Comparison of ENCODE assay signal across 8 mouse cellular contexts in genomic region chr3:26153036-26153741, GRCm38 (mm10).
DNase-seq lines count a peak whose midpoint lies in the region; ATAC-seq and TF ChIP-seq lines count a peak whose summit lies in the region.

No protein-coding gene starts in this region.

- no peak for DNase-seq in kidney, adult 8-10 months
- DNase-seq in cerebellum, adult 2 months = peak in 1 of 2 experiments; percentile 46
- DNase-seq in forebrain, postnatal 0 days = peak; percentile 71
- DNase-seq in kidney, postnatal 0 days (ENCODE audit: low spot score) = peak; percentile 10
- DNase-seq in testis, postnatal 10 days (ENCODE audit: low spot score) = peak; percentile 50

- no peaks in the 10 kb centered on the region for H3K4me1 ChIP-seq in kidney, embryonic 14.5 days (ENCODE audit: control insufficient read depth, insufficient read depth, low read length)
- H3K4me1 ChIP-seq in cerebellum, adult 2 months (ENCODE audit: control insufficient read depth, insufficient read depth, low read length) = peaks cover 2% of the 10 kb centered on the region; the same call in 1 of the 2 replicates
- no peaks in the 10 kb centered on the region for H3K4me1 ChIP-seq in forebrain, postnatal 0 days (ENCODE audit: insufficient read depth)
- H3K4me1 ChIP-seq in kidney, postnatal 0 days (replicated peaks; ENCODE audit: insufficient read depth, low read length) = no peaks in the 10 kb centered on the region
- H3K4me1 ChIP-seq in midbrain, embryonic 12.5 days = 0 out of 2 replicates have a peak, but pooled peaks cover 5% of the 10 kb centered on the region

- H3K27me3 ChIP-seq in kidney, embryonic 14.5 days (ENCODE audit: control insufficient read depth, insufficient read depth, low read length) = peaks cover 12% of the 10 kb centered on the region; the same call in 1 of the 2 replicates
- H3K27me3 ChIP-seq in cerebellum, adult 2 months (ENCODE audit: control insufficient read depth, insufficient read depth, low read length) = no peaks in the 10 kb centered on the region
- H3K27me3 ChIP-seq in forebrain, postnatal 0 days (ENCODE audit: insufficient read depth, low read length) = no peaks in the 10 kb centered on the region
- H3K27me3 ChIP-seq in kidney, postnatal 0 days (ENCODE audit: insufficient read depth, low read length) = no peaks in the 10 kb centered on the region
- H3K27me3 ChIP-seq in midbrain, embryonic 12.5 days = no peaks in the 10 kb centered on the region

- no peaks in the 10 kb centered on the region for H3K9me3 ChIP-seq in kidney, embryonic 14.5 days (ENCODE audit: control insufficient read depth, low read length)
- H3K9me3 ChIP-seq in forebrain, postnatal 0 days (ENCODE audit: low read length) = no peaks in the 10 kb centered on the region
- no peaks in the 10 kb centered on the region for H3K9me3 ChIP-seq in kidney, postnatal 0 days (replicated peaks; ENCODE audit: low read length)
- H3K9me3 ChIP-seq in midbrain, embryonic 12.5 days = no peaks in the 10 kb centered on the region

- ATAC-seq in kidney, embryonic 14.5 days (ENCODE audit: low FRiP score, low TSS enrichment) = 0 out of 2 replicates have a peak, but pooled peaks have one; percentile 20
- ATAC-seq in forebrain, postnatal 0 days = peak; percentile 66
- no peak for ATAC-seq in kidney, postnatal 0 days (replicated peaks; ENCODE audit: low FRiP score, low read depth)
- peak; percentile 66 for ATAC-seq in midbrain, embryonic 12.5 days (ENCODE audit: low FRiP score, low read depth)
- no peak for ATAC-seq in activated CD4-positive, CD25-positive, alpha-beta regulatory T cell, adult 4 months

- under 1% methylated on average over 31 of the region's 31 CpGs for WGBS in kidney, embryonic 14.5 days
- under 1% methylated on average over 31 of the region's 31 CpGs for WGBS in cerebellum, adult 2 months
- 2% methylated on average over 31 of the region's 31 CpGs for WGBS in forebrain, postnatal 0 days
- under 1% methylated on average over 31 of the region's 31 CpGs for WGBS in kidney, postnatal 0 days
- WGBS in midbrain, embryonic 12.5 days = under 1% methylated on average over 31 of the region's 31 CpGs

- H3K4me2 ChIP-seq in kidney, embryonic 14.5 days (replicated peaks; ENCODE audit: low read depth, low read length) = peak overlapping the region; percentile 60
- peak overlapping the region; percentile 61 for H3K4me2 ChIP-seq in forebrain, postnatal 0 days (ENCODE audit: low read depth)
- H3K4me2 ChIP-seq in kidney, postnatal 0 days (ENCODE audit: low read length) = peak overlapping the region; percentile 61
- H3K4me2 ChIP-seq in midbrain, embryonic 12.5 days (replicated peaks) = peak overlapping the region; percentile 71

- no peaks in the 10 kb centered on the region for H3K36me3 ChIP-seq in kidney, embryonic 14.5 days (ENCODE audit: control insufficient read depth, insufficient read depth, low read length)
- H3K36me3 ChIP-seq in forebrain, postnatal 0 days (ENCODE audit: insufficient read depth) = no peaks in the 10 kb centered on the region
- H3K36me3 ChIP-seq in kidney, postnatal 0 days (ENCODE audit: insufficient read depth, low read length) = no peaks in the 10 kb centered on the region
- no peaks in the 10 kb centered on the region for H3K36me3 ChIP-seq in midbrain, embryonic 12.5 days

- peak overlapping the region; percentile 9; the same call in 1 of the 2 replicates for H3K9ac ChIP-seq in kidney, embryonic 14.5 days (ENCODE audit: low read depth, low read length)
- H3K9ac ChIP-seq in forebrain, postnatal 0 days = peak overlapping the region; percentile 66
- H3K9ac ChIP-seq in kidney, postnatal 0 days (ENCODE audit: low read depth, low read length) = peak overlapping the region; percentile 31; the same call in 1 of the 2 replicates
- peak overlapping the region; percentile 57 for H3K9ac ChIP-seq in midbrain, embryonic 12.5 days (replicated peaks)

- no peak for TF ChIP-seq POLR2A in cerebellum, adult 2 months (IDR thresholded peaks at IDR 0.05; ENCODE audit: borderline replicate concordance, insufficient read depth, low read length)

- TF ChIP-seq CTCF in cerebellum, adult 2 months (IDR thresholded peaks at IDR 0.05; ENCODE audit: borderline replicate concordance, insufficient read depth, low read depth, low read length) = no peak
- no peak for TF ChIP-seq CTCF in forebrain, postnatal 0 days (IDR thresholded peaks at IDR 0.05; ENCODE audit: low read depth)
- no peak for TF ChIP-seq CTCF in kidney, postnatal 0 days (IDR thresholded peaks at IDR 0.05; ENCODE audit: low read depth)

- H3K27ac ChIP-seq in kidney, embryonic 14.5 days (ENCODE audit: low read depth, low read length) = no peak overlapping the region
- peak overlapping the region; percentile 81 for H3K27ac ChIP-seq in cerebellum, adult 2 months (ENCODE audit: insufficient read depth, low read length)
- peak overlapping the region; percentile 77 for H3K27ac ChIP-seq in forebrain, postnatal 0 days (ENCODE audit: low read depth, low read length)
- no peak overlapping the region for H3K27ac ChIP-seq in kidney, postnatal 0 days
- H3K27ac ChIP-seq in midbrain, embryonic 12.5 days (replicated peaks) = peak overlapping the region; percentile 20; the same call in 1 of the 2 replicates

- peak overlapping the region; percentile 47 for H3K4me3 ChIP-seq in kidney, embryonic 14.5 days (ENCODE audit: low read length)
- peak overlapping the region; percentile 98 for H3K4me3 ChIP-seq in cerebellum, adult 2 months (replicated peaks; ENCODE audit: insufficient read depth, low read depth, low read length)
- H3K4me3 ChIP-seq in forebrain, postnatal 0 days (ENCODE audit: low read depth, low read length) = peak overlapping the region; percentile 68
- H3K4me3 ChIP-seq in kidney, postnatal 0 days (replicated peaks; ENCODE audit: low read depth, low read length) = peak overlapping the region; percentile 48
- peak overlapping the region; percentile 54 for H3K4me3 ChIP-seq in midbrain, embryonic 12.5 days

Comparison
In these comparisons a context has a peak if more than half of its experiments do, and no peak if none do; other contexts are left out.
1. ATAC-seq: peak in kidney, embryonic 14.5 days (single experiment), forebrain, postnatal 0 days (single experiment) and midbrain, embryonic 12.5 days (single experiment); none in kidney, postnatal 0 days (single experiment) and activated CD4-positive, CD25-positive, alpha-beta regulatory T cell, adult 4 months (single experiment).
2. DNase-seq: peak in forebrain, postnatal 0 days (single experiment), kidney, postnatal 0 days (single experiment) and testis, postnatal 10 days (single experiment); none in kidney, adult 8-10 months (0 of 2).
3. H3K27ac ChIP-seq: peak in cerebellum, adult 2 months (single experiment), forebrain, postnatal 0 days (single experiment) and midbrain, embryonic 12.5 days (single experiment); none in kidney, embryonic 14.5 days (single experiment) and kidney, postnatal 0 days (single experiment).
4. H3K4me3 ChIP-seq: peak in every context shown above with its lines; median percentile 98 in cerebellum, adult 2 months; 68 in forebrain, postnatal 0 days; 54 in midbrain, embryonic 12.5 days; 48 in kidney, postnatal 0 days; 47 in kidney, embryonic 14.5 days.
5. H3K9ac ChIP-seq: peak in every context shown above with its lines; median percentile 66 in forebrain, postnatal 0 days; 57 in midbrain, embryonic 12.5 days; 31 in kidney, postnatal 0 days; 9 in kidney, embryonic 14.5 days.
6. Peak in every context shown above with its lines, with median percentiles within 50 percentile points of each other: H3K4me2 ChIP-seq.